Mouse (Mus musculus) MN1 (cell line): ENCODE measurements around the gene Tardbp.

Experiments used
- DNase-seq: peaks from one replicate; pipeline ENCODE4 v3.0.0-alpha.2; 2016; ENCODE audit warnings: low spot score

Tardbp gene

GRCm38 (mm10) chr4:148626623-148627185 lies at the start of gene Tardbp:
TSS of gene Tardbp (minus strand) at chr4:148627019.
- peak; percentile 97 for DNase-seq

DNA sequence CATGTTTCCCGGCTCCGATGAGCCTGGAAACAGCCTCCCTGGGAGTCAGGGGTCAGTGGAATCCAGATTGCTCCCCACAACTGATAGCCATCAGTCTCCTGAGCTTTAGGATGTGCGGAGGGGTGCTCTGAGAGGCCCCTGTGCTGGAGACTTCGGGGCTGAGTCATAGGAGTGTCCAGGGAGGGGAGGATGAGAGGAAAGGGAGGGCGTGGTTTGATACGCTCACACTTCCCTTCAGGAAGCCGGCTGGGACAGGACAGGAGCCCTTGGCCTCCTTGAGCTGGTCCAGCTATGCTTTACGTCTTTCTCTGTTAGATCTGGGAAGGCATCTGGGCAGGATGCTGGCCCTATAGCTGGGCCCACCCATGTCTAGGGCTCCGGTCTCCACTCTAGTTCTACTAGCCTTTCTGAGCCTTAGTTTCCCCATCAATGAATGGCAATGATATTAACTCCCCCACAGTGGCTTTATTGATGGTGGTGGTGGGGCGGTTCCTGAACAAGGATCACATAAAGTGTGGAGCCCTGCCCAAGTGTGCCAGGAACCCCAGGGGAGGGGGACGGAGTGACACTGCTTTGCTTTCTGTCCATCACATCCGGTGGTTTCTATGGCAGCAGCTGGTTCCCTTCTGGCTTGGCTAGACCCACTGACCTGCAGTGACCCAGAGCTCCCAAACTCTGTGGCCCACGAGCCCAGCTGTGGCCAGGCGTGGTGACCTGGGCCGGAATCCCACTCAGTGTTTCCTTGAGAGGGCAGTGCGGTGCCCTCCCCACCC lies 49.6 kb upstream of the Tardbp start:
- DNase-seq: peak; percentile 84

DNA sequence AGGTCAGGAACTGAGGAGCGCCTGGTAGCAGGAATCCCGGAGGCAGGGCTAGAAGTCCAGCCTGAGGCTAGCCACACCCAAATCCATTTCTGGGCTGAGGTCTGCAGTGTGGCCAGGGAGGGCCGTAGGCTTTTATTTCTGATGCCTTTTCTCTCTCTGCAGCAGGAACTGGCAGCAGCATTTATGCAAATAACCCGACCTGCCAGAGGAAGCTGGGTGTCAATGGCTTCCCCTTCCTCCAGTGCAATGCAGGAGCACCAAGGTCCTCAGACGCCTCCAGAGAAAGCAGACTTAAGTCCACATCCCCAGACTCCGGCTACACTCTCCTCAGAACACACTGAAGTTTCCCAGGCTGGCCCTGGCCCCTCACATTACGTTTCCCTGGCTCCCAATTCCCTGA lies 48.2 kb upstream of the Tardbp start:
- peak; percentile 30 for DNase-seq

DNA sequence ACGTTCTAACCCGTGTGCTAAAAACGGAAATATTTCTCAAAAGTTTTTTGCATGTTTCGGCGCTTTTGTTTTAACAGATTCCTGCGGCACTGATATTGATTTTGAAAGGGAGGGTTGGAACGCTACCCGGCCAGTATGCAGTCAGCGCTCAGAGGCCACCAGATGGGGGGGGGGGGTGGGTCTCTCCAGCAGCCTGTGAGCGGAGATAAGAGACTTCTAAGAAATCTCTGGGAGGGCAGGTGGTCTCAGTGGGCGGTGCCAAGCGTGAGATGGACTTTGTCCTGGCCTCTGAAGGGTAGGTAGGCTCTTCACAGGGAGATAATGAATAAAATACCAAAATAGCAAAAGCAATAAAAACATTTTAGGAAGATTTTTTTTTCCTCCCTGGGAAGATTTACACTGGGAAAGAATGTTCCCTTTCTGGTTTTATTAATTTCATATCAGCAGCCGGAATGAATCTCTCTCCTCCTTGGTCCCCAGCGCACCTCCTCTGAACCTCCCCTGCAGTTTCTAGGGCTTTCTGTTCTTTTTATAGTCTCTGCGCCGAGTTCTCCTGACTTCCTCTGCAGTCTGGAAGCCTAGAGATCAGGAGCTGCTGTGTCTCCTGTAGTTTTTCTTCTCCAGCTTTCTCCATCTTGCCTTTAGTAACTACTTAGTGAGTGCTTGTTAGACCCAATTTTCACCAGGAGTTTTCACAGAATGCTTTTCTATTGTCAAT lies 44.6 kb upstream of the Tardbp start:
- no peak for DNase-seq

DNA sequence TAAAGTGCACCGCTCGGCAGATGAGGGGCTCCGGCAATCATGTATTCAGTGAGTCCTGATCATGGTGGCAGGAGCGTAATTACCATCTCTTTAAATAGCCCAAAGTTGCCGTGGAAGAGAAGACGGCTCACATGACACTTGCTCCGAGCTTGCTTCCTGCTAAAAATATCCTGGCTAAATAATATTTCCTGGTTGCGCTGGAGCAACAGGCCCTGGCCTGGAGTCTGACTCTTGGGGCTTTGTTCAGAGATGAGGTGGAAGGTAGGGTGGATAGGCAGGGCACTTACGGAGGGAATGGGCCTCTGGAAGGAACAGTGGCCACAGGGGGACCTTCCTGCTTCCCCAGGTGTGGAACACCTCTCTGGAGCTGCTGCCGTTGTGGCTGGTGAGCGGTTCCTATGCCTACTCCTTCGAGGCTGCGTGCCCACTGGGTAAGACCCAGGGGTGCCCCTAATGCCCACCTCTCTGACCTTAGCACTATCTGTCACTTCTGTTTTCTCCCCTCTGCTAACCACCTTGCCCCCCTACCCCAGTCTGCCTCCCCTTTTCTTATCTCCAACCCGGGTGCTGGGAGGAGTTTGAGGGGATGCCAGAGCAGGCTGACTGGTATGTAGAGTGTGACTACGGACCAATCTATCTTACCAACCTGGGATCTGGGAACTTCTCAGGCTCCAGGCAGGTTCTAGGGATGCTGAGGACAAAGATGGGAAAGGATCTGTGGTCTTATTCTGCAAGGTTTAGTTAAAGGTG lies 40.4 kb upstream of the Tardbp start:
- no peak for DNase-seq

DNA sequence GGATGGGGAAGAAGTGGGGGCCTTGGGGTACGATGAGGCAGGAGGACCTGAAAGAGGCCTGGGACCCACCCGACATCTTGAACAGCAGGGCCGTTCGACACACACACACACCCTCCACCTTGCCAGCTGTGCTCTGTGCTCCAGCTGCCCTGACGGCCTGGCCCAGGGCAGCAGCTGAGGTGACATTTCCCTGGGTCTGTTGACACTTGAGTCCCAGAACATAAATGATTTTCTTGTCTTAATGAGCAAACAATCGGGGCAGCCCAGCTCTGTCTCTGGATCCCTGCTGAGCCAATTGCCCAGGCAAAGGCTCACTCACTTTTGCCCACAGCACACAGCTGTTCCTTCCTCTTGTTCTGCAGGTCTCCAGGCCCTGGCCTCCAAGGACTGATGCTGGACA lies 37.2 kb upstream of the Tardbp start:
- no peak for DNase-seq

GRCm38 (mm10) chr4:148663326-148663725 lies 36.5 kb upstream of the Tardbp start:
- DNase-seq: no peak

GRCm38 (mm10) chr4:148662168-148662965 lies 35.5 kb upstream of the Tardbp start:
- peak; percentile 85 for DNase-seq

DNA sequence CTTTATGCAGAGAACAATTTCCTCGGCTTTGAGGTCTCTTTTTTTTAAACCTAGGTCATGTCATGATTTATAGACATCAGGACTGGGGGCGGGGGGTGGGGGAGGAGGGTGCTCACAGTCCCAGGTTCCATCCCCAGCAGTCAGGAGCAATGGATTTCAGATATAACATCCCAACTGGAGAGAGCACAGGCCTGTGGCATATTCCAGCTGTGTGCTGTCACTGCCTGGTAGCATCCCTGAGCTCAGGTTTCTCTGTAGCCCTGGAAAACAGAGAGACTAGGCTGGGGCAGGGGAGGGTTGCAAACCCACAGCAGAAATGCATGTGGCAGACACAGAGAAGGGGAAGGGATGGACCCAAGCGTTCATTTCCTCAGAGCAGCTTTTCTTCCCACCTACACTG lies 33.4 kb upstream of the Tardbp start:
- DNase-seq: no peak

- DNase-seq: no peak
Observed at GRCm38 (mm10) chr4:148657776-148658175, 31.0 kb upstream of the Tardbp start.

GRCm38 (mm10) chr4:148656691-148657258 lies 30.0 kb upstream of the Tardbp start:
- DNase-seq: no peak

GRCm38 (mm10) chr4:148654701-148655398 lies 28.0 kb upstream of the Tardbp start:
- DNase-seq: peak; percentile 61

DNA sequence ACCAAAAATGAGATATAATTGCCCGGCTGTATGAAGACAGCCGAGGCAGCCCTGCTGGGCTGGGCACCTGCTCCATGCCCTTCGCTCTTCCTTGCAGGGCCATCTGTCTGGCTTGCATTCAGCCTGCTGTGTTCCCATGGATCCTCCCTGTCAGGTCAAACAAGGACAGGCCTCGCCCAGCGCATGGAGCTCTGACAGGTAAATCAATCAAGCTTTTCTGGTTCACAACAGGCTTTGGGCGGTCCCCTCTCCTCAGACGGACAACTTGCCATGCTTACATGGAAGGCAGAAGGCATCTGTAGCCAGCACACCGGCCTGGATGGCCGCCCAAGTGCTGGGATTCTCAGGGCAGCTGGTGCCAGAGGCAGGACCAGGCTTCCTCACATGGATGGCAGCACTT lies 24.2 kb upstream of the Tardbp start:
- no peak for DNase-seq

GRCm38 (mm10) chr4:148649309-148649708 lies 22.5 kb upstream of the Tardbp start:
- DNase-seq: no peak

DNA sequence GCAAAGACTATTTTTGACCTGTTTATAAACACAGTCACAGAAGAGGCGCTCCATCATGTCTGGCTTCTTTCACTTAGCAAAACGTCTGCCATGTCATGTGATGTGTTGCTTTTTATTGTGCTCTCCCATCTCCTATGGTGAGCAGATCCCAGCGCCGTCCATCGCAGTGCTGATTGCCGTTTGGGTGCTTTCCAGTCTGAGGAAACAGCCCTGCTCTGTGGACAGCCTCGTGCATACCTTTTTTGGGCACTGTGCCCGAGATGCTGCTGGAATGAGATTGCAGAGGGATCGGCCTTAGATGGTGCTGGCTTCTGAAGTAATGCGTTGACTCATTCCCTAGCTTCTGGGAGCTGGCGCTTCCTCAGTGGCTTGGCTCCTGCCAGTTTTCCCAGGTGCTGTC lies 19.8 kb upstream of the Tardbp start:
- DNase-seq: peak; percentile 98

DNA sequence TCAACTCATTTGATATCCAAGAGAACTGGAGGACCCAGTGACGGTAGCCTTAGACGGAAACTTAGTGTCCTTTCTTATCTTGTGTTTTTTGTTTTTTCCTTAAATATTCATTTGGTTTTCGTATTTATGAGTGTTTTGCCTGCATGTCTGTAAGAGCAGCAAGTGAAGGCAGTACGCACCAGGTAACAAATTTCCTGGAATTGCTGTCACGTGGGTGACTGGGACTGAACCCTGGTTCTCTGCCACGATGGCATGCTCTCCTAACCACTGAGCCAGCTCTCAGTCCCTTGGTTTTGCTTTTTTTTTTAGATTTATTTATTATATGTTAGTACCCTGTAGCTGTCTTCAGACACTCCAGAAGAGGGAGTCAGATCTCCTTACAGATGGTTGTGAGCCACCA lies 18.1 kb upstream of the Tardbp start:
- no peak for DNase-seq

GRCm38 (mm10) chr4:148644157-148644511 lies 17.3 kb upstream of the Tardbp start:
- peak; percentile 67 for DNase-seq

- DNase-seq: no peak
Observed at GRCm38 (mm10) chr4:148643291-148644156, 16.7 kb upstream of the Tardbp start, which contains the start of gene Gm572. TSS of gene Gm572 (plus strand) at chr4:148643317.

DNA sequence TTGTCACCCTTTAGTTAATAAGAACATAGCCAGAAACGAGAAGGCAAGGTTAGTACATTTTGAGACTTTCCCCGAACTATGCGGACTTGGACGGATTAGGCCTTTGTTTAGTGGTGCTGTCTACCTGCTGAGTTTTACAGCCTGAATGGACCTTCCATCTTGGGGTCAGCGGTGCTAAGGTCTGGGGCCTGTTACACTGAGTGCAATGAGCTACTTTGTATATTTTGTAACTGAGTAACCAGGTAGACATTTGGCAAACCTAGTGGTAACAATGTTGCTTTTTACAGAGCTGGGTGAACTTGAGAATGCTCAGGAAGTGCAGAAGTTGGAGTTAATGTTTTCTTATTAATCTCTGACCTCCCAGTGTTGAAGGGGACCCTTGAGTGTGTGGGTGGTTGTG lies 14.3 kb upstream of the Tardbp start:
- DNase-seq: no peak

DNA sequence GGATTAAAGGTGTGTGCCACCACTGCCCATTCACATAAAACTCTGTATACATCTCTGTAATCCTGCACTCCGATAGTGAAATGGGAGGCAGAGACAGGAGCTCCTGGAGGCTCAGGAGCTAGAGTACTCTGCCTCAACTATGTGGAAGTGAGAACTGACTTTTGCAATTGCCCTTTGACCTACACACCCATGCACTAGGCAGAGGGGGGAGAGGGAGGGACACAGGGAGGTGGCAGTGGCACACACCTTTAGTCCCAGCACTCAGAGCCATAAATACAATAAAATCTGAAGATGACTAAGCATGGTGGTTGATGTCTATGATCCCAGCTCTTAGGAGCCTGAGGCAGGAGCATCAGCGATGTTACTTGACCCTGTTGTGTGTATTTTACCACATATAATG lies 12.6 kb upstream of the Tardbp start:
- DNase-seq: no peak
